Mouse (Mus musculus) brain, embryonic 18.5 days (tissue): ENCODE data around the gene 1700067P10Rik.
A peak's percentile ranks its signal among the peaks of the same experiment; 100 is the strongest.

Experiments used
- DNase-seq: peaks from one replicate; pipeline ENCODE4 v3.0.0-alpha.2; 2012; ENCODE audit warnings: low read depth, low spot score

1700067P10Rik gene

DNA sequence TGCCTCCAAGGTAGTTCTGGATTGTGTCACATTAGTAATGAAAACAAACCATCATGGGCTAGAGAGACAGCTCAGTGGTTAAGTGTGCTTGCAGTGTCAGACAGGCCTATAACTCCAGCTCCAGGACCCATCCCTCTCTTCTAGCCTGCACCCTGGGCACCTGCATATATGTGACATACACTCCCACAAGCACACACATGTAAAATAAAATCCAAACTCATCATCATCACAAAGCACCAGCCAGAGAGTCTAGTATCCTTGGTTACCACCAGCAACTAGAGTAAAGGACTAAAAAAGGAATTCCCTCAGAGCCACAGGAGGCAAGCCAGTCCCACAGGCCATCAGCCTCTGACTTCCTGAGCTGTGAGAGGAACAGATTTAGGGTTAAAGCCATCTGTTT lies at the start of gene 1700067P10Rik:
TSS of gene 1700067P10Rik (plus strand) at position 301 of the 400 bp plus-strand sequence.
- no peak for DNase-seq

DNA sequence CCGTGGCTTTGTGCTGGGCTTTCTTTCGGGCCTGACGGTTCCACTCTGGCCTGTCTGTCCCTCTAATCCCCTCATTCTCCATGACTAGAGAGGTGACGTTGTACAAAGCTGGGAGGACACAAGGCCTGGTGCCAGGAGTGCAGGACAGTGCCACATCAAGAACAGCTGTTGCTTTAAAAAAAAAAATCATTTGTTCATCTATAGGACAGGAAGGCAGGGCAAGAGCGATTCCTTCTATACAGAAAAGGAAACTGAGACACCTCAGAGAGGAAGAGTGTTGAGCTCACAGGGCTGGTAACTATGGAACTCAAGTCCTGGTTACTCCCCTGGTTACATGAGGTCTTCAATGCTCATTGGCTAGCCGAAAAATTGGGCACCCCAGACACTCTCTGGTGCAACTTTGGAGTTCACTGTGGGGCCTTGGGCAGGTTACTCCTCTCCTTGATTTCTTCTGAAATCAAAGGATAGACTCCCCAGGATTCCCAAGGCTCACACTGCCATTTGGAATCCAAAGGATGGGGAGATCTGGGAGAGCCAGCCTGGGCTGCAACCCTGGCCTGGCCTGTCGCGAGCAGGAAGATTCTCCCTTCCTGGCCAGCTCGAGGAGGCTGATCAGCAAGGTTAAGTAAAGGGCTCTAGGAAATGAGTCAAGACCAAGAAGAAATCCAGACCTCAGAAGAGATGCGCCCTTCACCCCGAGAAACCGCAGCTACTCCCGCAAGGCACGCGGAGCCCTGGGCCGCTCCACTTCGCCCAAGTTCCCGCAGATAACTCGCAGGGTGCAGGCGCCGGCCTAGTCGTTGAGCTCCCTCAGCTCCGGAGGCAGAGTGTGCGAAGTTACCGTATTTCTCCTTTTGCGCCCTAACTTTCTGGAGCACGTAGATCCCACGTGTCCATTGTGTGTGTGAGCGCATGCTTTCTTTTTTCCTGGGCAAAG lies 47.5 kb upstream of the 1700067P10Rik start:
- DNase-seq, result peak; percentile 52

DNA sequence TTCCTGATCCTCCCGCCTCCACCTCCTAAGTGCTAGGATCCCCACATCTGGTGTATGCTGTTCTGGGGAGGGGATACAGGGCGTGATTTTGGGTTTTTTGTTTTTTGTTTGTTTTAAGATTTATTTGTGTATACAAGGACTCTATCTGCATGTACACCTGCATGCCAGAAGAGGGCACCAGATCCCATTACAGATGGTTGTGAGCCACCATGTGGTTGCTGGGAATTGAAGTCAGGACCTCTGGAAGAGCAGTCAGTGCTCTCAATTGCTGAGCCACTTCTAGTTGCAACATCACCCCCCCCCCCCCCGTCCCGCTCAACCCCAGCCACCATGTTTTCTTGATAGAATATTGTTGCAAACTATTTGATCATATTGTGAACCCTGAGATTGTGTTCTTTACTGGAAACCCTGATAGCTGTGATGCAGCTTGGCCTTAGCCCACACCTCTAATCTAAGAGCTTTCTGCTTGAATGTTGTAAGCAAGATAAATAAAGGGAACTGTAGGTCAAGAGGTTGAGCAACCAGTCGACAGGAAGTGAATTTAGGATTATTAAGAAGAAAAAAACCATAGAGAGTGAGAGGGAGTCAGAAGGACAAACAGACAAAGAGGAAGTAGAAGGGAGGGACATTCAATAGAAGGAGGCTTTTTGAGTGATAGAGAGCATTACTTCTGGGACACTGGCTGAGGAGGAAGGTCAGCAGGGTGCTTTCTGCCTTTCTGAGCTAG lies 45.8 kb upstream of the 1700067P10Rik start:
- no peak for DNase-seq

DNA sequence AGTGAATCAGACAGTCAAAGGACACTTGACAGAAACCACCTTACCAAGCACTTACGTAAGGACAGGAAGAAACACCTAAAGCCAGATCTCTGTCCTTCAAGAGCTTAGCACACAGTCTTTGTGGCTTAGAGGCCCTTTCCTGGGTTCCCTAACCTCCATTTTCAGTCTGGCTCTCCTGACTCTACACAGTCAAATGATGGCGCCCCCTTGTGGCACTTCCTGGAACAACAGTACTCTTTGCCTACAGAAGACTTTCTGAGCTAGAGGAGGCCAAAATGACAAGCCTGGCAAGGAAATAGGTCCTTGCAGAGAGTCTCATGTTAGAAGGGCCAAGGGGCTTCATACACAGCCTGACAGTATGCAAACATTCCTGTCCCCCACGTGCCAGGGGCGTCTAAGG lies 43.5 kb upstream of the 1700067P10Rik start:
- no peak for DNase-seq

DNA sequence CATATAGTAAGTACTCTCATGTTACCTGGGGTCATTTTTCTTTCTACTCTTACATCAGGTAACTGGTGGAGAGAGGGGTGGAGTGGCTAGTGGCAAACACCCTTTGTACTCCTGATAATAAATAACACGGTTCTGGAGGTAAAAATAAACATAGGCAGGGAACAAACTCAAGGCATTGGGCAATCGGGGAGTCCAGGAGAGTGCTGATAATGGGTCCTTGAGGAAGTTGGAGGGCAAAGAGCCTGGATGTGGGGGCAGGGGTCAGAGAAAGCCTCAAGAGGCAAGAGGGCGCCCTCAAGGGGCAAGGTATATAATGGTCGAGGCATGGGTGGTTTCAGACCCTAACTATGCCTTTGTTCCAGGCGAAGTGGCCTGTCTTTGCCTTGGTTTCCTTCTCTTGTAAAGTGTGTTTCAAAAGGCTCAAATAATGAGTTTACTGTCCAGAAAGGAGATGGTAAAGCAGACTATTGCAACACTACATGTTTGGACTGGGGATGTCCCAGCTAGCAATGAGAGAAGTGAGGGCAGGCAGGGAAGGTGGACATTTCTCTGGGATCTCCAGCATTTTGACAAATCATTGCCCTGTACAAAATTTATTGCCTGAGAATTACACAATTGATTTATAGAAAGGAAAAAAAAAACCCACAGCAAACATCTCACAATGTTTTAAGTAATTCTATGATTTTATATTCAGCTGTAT lies 37.3 kb upstream of the 1700067P10Rik start:
- no peak for DNase-seq

DNA sequence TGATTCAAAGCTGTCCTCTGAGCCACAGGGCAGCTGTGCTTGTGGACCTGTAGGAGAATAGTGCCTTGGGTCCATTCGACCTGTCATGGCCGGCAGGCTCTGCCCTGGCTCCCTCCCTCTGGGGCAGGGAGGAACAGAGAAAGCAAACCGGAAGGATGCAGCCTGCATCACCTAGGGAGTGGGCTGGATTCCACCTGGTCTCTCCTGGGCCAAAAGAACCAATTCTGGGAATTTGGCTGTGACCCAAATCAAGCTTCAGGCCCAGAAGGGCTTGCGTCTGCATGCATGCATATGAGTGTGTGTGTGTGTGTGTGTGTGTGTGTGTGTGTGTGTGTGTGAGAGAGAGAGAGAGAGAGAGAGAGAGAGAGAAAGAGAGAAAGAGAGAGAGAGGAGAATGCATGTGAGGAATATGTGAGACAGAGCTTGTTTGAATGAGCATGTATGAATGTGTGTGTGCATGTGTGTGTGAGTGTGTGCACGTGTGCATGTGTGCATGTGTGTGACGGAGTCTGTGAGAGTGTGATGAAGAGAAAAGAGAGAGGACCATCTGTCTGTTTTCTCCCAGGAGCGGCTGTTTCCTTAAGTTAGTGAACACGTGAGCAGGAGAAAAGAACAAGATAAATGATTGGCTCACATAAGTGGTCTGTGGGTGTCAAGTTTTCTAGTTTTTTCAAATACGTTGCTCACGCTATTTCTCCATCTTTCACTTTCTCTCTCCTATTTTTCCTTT lies 36.6 kb upstream of the 1700067P10Rik start:
- no peak for DNase-seq

DNA sequence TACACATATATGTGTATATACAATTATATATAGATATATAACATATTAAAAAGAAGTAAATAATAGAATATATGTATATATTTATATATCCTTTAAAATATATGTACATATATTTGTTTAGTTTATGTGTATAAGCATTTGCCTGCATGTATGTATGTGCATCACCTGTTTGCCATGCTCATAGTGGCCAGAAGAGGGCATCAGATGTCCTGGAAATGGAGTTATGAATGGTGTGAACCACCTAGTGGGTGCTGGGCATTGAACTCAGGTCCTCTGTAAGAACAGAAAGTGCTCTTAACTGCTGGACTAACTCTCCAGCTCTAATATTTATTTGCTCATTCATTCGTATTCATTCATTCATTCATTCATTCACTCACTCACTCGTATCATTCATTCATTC lies 35.5 kb upstream of the 1700067P10Rik start:
- DNase-seq, result no peak

DNA sequence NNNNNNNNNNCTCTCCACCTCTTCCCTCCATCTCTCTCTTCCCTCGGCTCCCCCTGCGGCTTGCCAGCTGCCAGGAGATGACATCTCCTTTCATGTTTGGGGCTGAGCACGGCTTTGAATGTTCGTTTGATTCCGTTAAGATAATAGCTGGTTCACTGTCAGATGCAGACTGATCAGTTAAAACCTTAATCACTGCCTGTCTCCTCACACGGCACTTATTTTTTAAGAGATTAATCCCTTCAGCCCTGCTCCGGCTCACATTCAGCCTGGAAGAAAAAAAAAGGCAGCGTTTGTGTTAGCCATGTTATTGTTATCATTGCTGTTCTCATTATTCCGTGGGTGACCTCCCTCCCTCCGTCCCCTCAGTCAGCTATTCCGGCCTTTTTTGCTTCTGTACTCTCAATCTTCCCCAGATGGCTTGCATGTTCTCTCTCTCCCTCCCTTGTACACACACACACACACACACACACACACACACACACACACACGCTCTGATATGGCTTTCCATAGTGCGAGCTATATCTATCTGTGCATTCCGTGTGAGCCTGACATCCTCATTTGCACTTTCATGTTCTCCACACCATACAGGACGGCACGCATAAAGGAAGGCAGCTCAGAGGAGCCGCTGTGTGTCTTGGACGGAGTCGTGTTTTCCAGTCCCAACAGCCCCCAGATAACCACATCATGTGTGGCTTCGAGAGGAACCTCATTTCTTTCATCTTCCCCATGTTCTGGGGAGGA lies 33.9 kb upstream of the 1700067P10Rik start:
- peak; percentile 46 for DNase-seq

DNA sequence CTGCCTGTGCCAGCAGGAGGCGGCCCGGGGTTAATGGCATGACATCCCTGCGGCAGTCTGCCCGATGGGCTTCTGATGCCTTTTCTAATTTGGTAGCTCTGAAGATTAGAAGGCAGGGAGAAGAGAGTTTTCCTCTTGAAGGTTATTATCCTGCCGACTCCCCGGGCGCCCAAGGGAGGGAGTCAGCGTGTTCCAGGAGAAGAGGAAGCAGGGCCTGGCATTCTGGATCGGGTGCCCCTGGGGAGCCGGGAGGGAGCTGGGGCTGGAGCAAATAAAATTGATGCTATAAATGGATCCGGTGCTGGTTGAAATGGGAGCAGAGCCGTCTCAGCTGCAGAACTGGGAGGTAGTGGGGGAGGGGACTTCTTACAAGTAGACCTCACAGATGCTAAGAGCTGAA lies 31.7 kb upstream of the 1700067P10Rik start:
- no peak for DNase-seq

DNA sequence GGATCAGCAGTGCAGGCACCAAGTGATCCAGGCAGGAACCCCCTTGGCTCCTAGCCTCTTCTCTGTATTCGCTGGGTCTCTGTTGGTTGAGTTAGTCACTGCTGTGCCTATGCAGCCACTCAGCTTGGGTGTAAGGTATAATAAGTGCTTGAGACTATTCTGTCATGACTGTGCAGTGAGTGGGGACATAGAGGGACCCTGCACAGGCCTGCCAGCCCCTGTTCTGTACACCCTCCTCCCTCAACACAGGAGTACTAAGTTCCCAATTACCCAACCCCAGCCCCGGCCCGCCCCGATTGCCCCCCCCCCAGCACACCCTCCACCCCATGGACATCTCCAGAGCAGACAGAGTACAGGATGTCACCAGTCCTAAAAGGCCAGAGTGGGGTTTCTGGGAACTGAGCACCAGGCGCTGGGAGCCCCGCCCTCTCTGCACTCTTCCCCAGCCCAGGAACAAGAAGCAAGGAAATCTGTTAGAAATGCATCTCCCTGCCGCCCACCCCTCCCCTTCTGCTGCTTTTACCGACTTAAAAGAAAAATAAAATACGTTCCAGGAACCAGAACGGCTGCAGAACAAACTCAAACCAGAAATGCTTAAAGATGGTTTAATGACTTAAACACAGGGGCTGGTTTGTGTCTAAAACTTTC lies 24.8 kb upstream of the 1700067P10Rik start:
- DNase-seq, result no peak

DNA sequence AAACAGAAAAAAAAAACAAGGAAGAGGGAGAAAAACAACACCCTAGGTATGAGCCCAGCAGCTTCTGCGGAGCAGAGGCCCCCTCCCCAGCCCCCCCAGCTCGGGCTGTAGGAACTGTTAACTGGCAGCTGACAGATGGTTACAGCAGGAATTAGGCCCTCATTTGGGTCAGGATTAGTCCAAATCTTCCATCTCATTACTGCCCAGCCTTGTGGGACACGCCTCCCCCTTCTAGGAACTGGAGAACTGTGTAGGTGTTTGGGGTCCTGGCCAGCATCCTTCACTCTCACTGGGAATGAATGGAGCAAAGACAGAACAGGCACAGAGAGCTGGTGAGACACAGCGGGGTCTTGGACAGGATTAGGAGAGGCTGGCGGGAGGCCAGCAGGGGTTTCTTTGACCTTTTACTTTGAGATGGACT lies 24.0 kb upstream of the 1700067P10Rik start:
- DNase-seq, result no peak

DNA sequence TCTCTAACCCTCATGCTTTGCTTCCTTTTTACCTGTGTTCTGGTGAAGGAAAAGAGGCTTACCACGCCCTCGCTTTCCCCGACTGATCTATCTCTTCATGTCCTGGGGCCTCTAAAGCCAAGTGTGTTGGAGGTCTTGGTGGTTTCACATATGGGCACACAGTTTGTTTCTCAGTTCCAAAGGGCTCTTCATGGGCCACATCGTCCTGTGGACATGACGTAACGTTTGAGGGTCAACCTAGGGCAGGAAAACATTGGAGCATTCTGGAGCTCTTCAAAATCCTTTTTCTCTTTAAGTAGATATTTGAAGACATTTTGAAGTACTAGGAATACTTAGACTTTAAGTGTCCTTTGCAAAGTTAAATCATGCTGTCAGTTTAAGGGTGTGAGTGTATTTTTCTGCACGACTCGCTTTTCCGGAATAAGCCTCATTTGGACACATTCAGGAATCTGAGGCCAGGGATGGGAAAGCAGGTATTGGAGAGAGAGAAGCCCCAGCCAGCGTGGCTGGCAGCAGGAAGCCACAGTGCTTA lies 22.0 kb upstream of the 1700067P10Rik start:
- DNase-seq, result no peak

DNA sequence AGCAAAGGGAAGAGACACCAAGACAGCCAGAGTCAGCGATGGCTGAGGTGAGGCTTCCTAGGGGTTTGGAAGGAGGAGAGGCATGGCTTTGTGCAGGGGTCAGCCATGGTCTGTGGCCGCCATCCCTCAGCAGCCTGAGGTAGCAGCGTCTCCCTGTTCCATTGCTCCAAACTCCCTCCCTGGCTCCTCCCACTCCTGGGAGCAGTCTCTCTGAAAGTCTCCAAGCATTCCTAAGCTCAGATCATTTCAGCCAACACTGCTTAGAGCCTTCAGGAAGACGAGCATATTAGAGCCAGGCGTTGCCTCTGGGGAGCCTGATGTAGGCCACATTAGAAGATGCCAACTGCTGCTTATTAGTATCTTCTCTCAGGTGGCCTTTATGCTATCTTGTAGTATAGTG lies 21.4 kb upstream of the 1700067P10Rik start:
- DNase-seq, result no peak

DNA sequence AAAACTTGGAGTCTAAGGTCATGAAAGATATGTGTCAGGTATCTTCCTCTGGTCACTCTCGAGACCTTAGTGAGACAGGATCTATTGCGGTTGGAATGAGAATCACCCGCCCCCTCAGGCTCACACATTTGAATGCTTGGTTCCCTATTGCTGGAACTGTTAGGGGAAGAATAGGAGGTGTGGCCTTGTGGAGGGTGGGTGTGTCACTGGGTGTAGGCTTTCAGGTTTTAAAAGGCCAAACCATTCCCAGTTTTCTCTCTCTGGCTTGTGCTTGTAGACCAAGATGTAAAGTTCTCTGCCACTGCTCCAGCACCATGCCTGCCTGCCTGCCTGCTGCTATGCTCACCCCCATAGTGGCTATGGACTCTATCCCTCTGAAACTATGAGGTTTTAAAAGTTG lies 8.5 kb upstream of the 1700067P10Rik start:
- DNase-seq, result no peak

DNA sequence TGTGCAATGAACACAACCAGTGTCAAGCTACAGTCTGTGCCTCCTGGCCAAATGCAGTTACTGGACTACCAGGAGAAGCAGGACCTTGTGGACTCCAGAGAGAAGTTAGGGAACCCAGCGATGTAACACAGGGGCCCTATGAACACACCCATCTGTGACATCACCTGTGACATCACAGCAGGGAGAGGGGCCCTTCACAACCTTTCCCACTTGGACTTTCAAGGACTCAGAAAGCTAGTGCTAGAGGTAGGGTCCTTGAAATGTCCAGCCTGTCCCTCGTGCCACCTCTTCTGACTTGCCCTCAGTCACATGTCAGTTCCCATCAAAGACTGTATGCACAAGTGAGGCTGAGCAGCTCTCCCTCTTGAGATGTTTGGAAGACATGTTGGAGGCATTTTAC lies 327 bp downstream of the 1700067P10Rik start:
- no peak for DNase-seq

DNA sequence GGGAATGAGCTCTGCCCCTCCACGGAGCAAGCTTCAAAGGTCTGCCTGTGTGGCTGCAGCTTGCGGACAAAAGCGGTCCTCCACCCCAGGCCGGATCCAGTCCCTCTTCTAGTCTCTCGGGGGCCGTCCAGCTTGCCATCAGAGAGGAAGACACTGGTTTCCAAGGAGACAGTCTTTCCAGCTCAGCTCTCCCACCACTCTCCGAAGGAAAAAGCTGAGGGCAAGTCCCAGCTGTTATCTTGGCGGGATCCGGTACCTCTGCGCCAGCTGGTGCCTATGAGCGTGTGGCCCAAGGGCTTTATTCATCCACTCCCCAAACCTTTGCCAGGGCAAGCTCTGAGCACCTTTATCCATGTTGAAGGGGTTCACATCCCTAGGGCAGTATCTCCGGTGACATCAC lies 1.2 kb downstream of the 1700067P10Rik start:
- DNase-seq, result no peak

DNA sequence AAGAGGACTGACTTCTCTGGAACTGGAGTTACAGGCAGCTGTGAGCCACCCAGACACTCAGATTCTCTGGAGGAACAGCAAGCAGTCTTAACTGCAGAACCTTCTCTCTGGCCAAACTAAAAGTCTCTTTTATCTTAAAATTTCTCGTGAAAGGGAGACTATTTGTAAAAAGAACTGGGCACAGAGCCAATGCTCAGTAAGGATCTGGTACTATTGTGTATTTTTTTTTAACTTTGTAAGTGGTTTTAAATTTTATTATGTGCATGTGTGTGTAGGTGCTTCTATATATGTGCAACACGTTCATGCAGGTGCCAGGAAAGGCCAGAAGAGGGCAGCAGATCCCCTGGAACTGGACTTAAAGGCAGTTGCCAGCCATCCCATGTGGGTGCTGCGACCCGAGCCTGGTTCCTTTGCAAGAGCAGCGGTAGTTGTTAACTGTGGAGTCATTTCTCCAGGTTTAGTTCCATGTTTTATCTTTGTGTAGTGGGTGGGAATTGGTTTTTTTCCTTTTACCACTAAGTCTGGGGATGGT lies 4.2 kb downstream of the 1700067P10Rik start:
- no peak for DNase-seq

DNA sequence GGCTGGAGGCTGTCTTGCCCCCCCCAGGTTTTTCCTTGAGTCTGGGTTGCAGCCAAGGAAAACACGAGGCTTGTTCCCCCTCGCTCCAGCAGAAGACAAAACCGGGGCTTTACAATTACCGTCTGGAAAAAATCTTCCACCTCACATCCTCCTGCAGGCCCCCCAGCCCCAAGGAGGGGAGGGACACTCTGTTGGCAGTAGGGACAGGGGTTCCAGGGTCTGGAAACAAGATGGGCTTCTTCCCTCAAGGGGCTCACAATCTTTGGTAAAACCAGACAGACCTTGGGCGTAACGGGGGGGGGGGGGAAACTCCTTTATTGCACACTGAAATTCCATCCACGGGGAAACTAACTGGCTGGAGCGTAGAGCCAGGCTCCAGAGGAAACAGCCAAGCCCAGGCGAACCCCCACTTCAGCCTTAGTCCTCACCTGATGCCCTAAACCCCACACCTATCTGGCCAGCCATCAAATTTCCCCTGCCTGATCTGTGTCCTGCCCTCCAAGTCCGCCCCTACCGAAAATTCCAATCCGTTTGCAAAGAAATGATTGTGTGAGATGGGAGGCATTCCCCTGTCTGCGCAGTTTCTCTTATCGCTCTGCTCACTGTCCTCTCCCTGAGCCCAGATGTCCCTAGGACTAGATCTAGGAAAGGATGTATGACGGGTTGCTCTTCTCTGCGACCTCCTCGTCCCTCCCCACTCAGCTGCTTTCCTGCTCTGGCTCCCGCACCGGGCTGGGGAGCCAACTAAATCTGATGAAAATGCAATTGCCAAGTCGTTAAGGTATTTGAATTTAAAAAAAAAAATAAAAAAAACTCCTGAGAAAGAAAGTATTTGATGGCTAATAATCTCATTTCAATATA lies 5.9 kb downstream of the 1700067P10Rik start:
- DNase-seq, result no peak

DNA sequence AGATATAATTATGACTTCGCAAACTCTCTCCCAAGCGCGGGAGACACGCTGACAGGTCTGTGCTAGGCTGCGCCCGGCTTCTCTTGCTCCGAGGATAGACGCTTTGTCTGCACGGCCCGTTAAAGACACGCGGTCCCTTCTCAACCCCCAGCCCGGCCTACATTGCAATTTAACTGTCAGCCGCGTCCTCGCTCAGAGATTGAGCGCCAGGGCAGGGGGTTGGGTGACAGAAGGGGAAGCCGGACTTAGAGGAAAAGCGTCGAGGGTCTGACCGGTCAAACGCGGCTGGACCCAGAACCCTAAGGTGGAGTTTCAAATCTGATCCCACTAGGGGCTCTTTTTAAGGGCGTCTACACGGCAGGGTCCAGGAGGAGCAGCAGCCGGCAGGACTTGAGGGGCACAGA lies 6.6 kb downstream of the 1700067P10Rik start:
- no peak for DNase-seq
